Mouse (Mus musculus): ENCODE measurements around the gene Orai1. TPM values are rescaled to one million over a fixed set of nuclear protein-coding genes. Genes with fewer than 3 reads are reported as not detected.
"Not testable (repeated sequence)": the region's sequence is repeated elsewhere in the genome, so short reads cannot be mapped to it uniquely, and the experiment has no call there.

The Orai1 gene
- polyA plus RNA-seq (2014; fragmentation: Nextera tagmentation; extraction: Ambion mirVana): 10.1 and 12.7 TPM in 2 replicates

GRCm38 (mm10) chr5:123014753-123015701 lies at the start of gene Orai1:
Orai1 (plus strand) TSS chr5:123015074.
- Histone ChIP-seq H3K9me3 (ENCODE audit: control insufficient read depth, low read length) (no peaks in the 10 kb centered on the region), H3K9ac (ENCODE audit: low read depth, low read length) (peak within 1 kb of the TSS; percentile 76), H3K4me2 (replicated peaks; ENCODE audit: low read depth, low read length) (peak within 1 kb of the TSS; percentile 83), H3K36me3 (ENCODE audit: control insufficient read depth, insufficient read depth, low read length) (no peaks in the 10 kb centered on the region), H3K4me1 (replicated peaks; ENCODE audit: control insufficient read depth, insufficient read depth, low read length) (peaks cover 6% of the 10 kb centered on the region), H3K27me3 (ENCODE audit: control insufficient read depth, insufficient read depth, low read length) (no peaks in the 10 kb centered on the region), H3K27ac (ENCODE audit: low read depth, low read length) (peak within 1 kb of the TSS; percentile 89), H3K4me3 (ENCODE audit: low read depth, low read length) (peak within 1 kb of the TSS; percentile 74)
- DNase-seq (ENCODE audit: low spot score): peak; percentile 99
- peak; percentile 93 for ATAC-seq (ENCODE audit: low FRiP score)
- WGBS: under 1% methylated on average over 77 of the region's 106 CpGs

GRCm38 (mm10) chr5:122965427-122965826 lies 49.4 kb upstream of the Orai1 start:
- Histone ChIP-seq H3K9me3 (ENCODE audit: control insufficient read depth, low read length) (no peaks in the 10 kb centered on the region), H3K4me1 (replicated peaks; ENCODE audit: control insufficient read depth, insufficient read depth, low read length) (no peaks in the 10 kb centered on the region), H3K9ac (ENCODE audit: low read depth, low read length) (no peak overlapping the region), H3K27me3 (ENCODE audit: control insufficient read depth, insufficient read depth, low read length) (no peaks in the 10 kb centered on the region), H3K4me2 (replicated peaks; ENCODE audit: low read depth, low read length) (no peak overlapping the region), H3K27ac (ENCODE audit: low read depth, low read length) (no peak overlapping the region), H3K4me3 (ENCODE audit: low read depth, low read length) (no peak overlapping the region), H3K36me3 (ENCODE audit: control insufficient read depth, insufficient read depth, low read length) (no peaks in the 10 kb centered on the region)
- ATAC-seq (ENCODE audit: low FRiP score) (no peak), DNase-seq (ENCODE audit: low spot score) (no peak)
- 90% methylated on average over 11 of the region's 11 CpGs for WGBS

GRCm38 (mm10) chr5:122968322-122968721 lies 46.6 kb upstream of the Orai1 start:
- no peak overlapping the region for H3K4me2 ChIP-seq (replicated peaks; ENCODE audit: low read depth, low read length)
- no peaks in the 10 kb centered on the region for H3K27me3 ChIP-seq (ENCODE audit: control insufficient read depth, insufficient read depth, low read length)
- no peak for ATAC-seq (ENCODE audit: low FRiP score)

GRCm38 (mm10) chr5:122970056-122970455 lies 44.8 kb upstream of the Orai1 start:
- H3K9me3 ChIP-seq (ENCODE audit: control insufficient read depth, low read length): no peaks in the 10 kb centered on the region
- no peaks in the 10 kb centered on the region for H3K36me3 ChIP-seq (ENCODE audit: control insufficient read depth, insufficient read depth, low read length)
- H3K4me3 ChIP-seq (ENCODE audit: low read depth, low read length): no peak overlapping the region
- H3K4me1 ChIP-seq (replicated peaks; ENCODE audit: control insufficient read depth, insufficient read depth, low read length): no peaks in the 10 kb centered on the region
- H3K4me2 ChIP-seq (replicated peaks; ENCODE audit: low read depth, low read length): no peak overlapping the region
- no peak for DNase-seq (ENCODE audit: low spot score)
- H3K9ac ChIP-seq (ENCODE audit: low read depth, low read length): no peak overlapping the region
- H3K27me3 ChIP-seq (ENCODE audit: control insufficient read depth, insufficient read depth, low read length): no peaks in the 10 kb centered on the region
- no peak for ATAC-seq (ENCODE audit: low FRiP score)
- WGBS: 87% methylated on average over 5 of the region's 5 CpGs
- H3K27ac ChIP-seq (ENCODE audit: low read depth, low read length): no peak overlapping the region

More at GRCm38 (mm10) chr5:122968322-122968721, 46.6 kb upstream of the Orai1 start:
- DNase-seq (ENCODE audit: low spot score): peak; percentile 78
- no peaks in the 10 kb centered on the region for H3K36me3 ChIP-seq (ENCODE audit: control insufficient read depth, insufficient read depth, low read length)
- H3K9me3 ChIP-seq (ENCODE audit: control insufficient read depth, low read length): no peaks in the 10 kb centered on the region
- H3K4me3 ChIP-seq (ENCODE audit: low read depth, low read length): no peak overlapping the region
- 44% methylated on average over 4 of the region's 4 CpGs for WGBS
- H3K9ac ChIP-seq (ENCODE audit: low read depth, low read length): no peak overlapping the region
- H3K27ac ChIP-seq (ENCODE audit: low read depth, low read length): no peak overlapping the region
- no peaks in the 10 kb centered on the region for H3K4me1 ChIP-seq (replicated peaks; ENCODE audit: control insufficient read depth, insufficient read depth, low read length)

- H3K27ac ChIP-seq (ENCODE audit: low read depth, low read length): no peak overlapping the region
- no peaks in the 10 kb centered on the region for H3K27me3 ChIP-seq (ENCODE audit: control insufficient read depth, insufficient read depth, low read length)
- no peaks in the 10 kb centered on the region for H3K4me1 ChIP-seq (replicated peaks; ENCODE audit: control insufficient read depth, insufficient read depth, low read length)
- WGBS: 87% methylated on average over 4 of the region's 4 CpGs
- no peaks in the 10 kb centered on the region for H3K9me3 ChIP-seq (ENCODE audit: control insufficient read depth, low read length)
- no peak overlapping the region for H3K4me3 ChIP-seq (ENCODE audit: low read depth, low read length)
- no peak overlapping the region for H3K4me2 ChIP-seq (replicated peaks; ENCODE audit: low read depth, low read length)
- ATAC-seq (ENCODE audit: low FRiP score) (no peak), DNase-seq (ENCODE audit: low spot score) (no peak)
- no peaks in the 10 kb centered on the region for H3K36me3 ChIP-seq (ENCODE audit: control insufficient read depth, insufficient read depth, low read length)
- H3K9ac ChIP-seq (ENCODE audit: low read depth, low read length): no peak overlapping the region
Observed at GRCm38 (mm10) chr5:122971438-122971837, 43.4 kb upstream of the Orai1 start.

- no peak overlapping the region for H3K4me2 ChIP-seq (replicated peaks; ENCODE audit: low read depth, low read length)
- ATAC-seq (ENCODE audit: low FRiP score) (no peak), DNase-seq (ENCODE audit: low spot score) (no peak)
- WGBS: 86% methylated on average over 9 of the region's 9 CpGs
- H3K4me3 ChIP-seq (ENCODE audit: low read depth, low read length): no peak overlapping the region
- no peak overlapping the region for H3K27ac ChIP-seq (ENCODE audit: low read depth, low read length)
- no peaks in the 10 kb centered on the region for H3K9me3 ChIP-seq (ENCODE audit: control insufficient read depth, low read length)
- H3K36me3 ChIP-seq (ENCODE audit: control insufficient read depth, insufficient read depth, low read length): no peaks in the 10 kb centered on the region
- no peaks in the 10 kb centered on the region for H3K27me3 ChIP-seq (ENCODE audit: control insufficient read depth, insufficient read depth, low read length)
- H3K4me1 ChIP-seq (replicated peaks; ENCODE audit: control insufficient read depth, insufficient read depth, low read length): no peaks in the 10 kb centered on the region
- H3K9ac ChIP-seq (ENCODE audit: low read depth, low read length): no peak overlapping the region
Observed at GRCm38 (mm10) chr5:122972116-122972515, 42.8 kb upstream of the Orai1 start.

- not testable (repeated sequence) for H3K9ac ChIP-seq (ENCODE audit: low read depth, low read length); H3K4me1 ChIP-seq (replicated peaks; ENCODE audit: control insufficient read depth, insufficient read depth, low read length); DNase-seq (ENCODE audit: low spot score); ATAC-seq (ENCODE audit: low FRiP score); H3K27me3 ChIP-seq (ENCODE audit: control insufficient read depth, insufficient read depth, low read length); H3K36me3 ChIP-seq (ENCODE audit: control insufficient read depth, insufficient read depth, low read length); H3K9me3 ChIP-seq (ENCODE audit: control insufficient read depth, low read length); H3K4me2 ChIP-seq (replicated peaks; ENCODE audit: low read depth, low read length); H3K27ac ChIP-seq (ENCODE audit: low read depth, low read length); H3K4me3 ChIP-seq (ENCODE audit: low read depth, low read length)
- 96% methylated on average over 4 of the region's 4 CpGs for WGBS
Observed at GRCm38 (mm10) chr5:122974701-122975100, 40.2 kb upstream of the Orai1 start.

- no peak for DNase-seq (ENCODE audit: low spot score)
- Histone ChIP-seq H3K9me3 (ENCODE audit: control insufficient read depth, low read length) (no peaks in the 10 kb centered on the region), H3K4me1 (replicated peaks; ENCODE audit: control insufficient read depth, insufficient read depth, low read length) (no peaks in the 10 kb centered on the region), H3K4me2 (replicated peaks; ENCODE audit: low read depth, low read length) (no peak overlapping the region), H3K9ac (ENCODE audit: low read depth, low read length) (no peak overlapping the region), H3K27me3 (ENCODE audit: control insufficient read depth, insufficient read depth, low read length) (no peaks in the 10 kb centered on the region), H3K27ac (ENCODE audit: low read depth, low read length) (no peak overlapping the region), H3K36me3 (ENCODE audit: control insufficient read depth, insufficient read depth, low read length) (no peaks in the 10 kb centered on the region), H3K4me3 (ENCODE audit: low read depth, low read length) (no peak overlapping the region)
- WGBS: 83% methylated on average over 8 of the region's 8 CpGs
- ATAC-seq (ENCODE audit: low FRiP score): no peak
Observed at GRCm38 (mm10) chr5:122978970-122979369, 35.9 kb upstream of the Orai1 start.

GRCm38 (mm10) chr5:122984483-122984882 lies 30.4 kb upstream of the Orai1 start:
- 84% methylated on average over 5 of the region's 5 CpGs for WGBS
- ATAC-seq (ENCODE audit: low FRiP score) (no peak), DNase-seq (ENCODE audit: low spot score) (no peak)
- no peaks in the 10 kb centered on the region for H3K36me3 ChIP-seq (ENCODE audit: control insufficient read depth, insufficient read depth, low read length)
- H3K27me3 ChIP-seq (ENCODE audit: control insufficient read depth, insufficient read depth, low read length): no peaks in the 10 kb centered on the region
- H3K4me3 ChIP-seq (ENCODE audit: low read depth, low read length): no peak overlapping the region
- no peak overlapping the region for H3K27ac ChIP-seq (ENCODE audit: low read depth, low read length)
- H3K9ac ChIP-seq (ENCODE audit: low read depth, low read length): no peak overlapping the region
- peaks cover 14% of the 10 kb centered on the region for H3K4me1 ChIP-seq (replicated peaks; ENCODE audit: control insufficient read depth, insufficient read depth, low read length)
- H3K9me3 ChIP-seq (ENCODE audit: control insufficient read depth, low read length): no peaks in the 10 kb centered on the region
- no peak overlapping the region for H3K4me2 ChIP-seq (replicated peaks; ENCODE audit: low read depth, low read length)
